Mouse (Mus musculus) spleen, adult 2 months (tissue): ENCODE results near the gene Plce1.

ENCODE experiments used
- CTCF ChIP-seq: fragments of 200-500 bp; IDR thresholded peaks from 2 replicates; pipeline ENCODE4 v1.5.1; 2011; ENCODE audit warnings: mild to moderate bottlenecking, inconsistent platforms; ENCODE audit not compliant: insufficient read depth, insufficient read length, insufficient replicate concordance; ENCODE audit errors: extremely low read depth
- POLR2A ChIP-seq: fragments of 200-500 bp; IDR thresholded peaks from 2 replicates; pipeline ENCODE4 v1.6.1; 2011; ENCODE audit warnings: low read depth, low read length, inconsistent platforms

GRCm38 (mm10) chr19:38633306-38633705, 152.4 kb downstream of the Plce1 start:
- no peak for TF ChIP-seq CTCF
- TF ChIP-seq POLR2A, result no peak
